Mouse (Mus musculus): ENCODE data around the gene Cep72. TPM values are rescaled to one million over a fixed set of nuclear protein-coding genes. Genes with fewer than 3 reads are reported as not detected.

Cep72 gene
- total RNA-seq, 4 experiments from 2014 or later, result 2.6 to 3.7 (median 2.9) TPM

Other genes starting within 250 kb of the Cep72 start
- 1 to 10 TPM; 2.6 to 3.4 (median 3.2) TPM for gene Nkd2, start 214.7 kb downstream of the Cep72 start, total RNA-seq (2022)
- 1 to 10 TPM in 1 of 4 experiments, under 1 TPM in 3; 0.37 to 2.4 (median 0.70) TPM for gene Trip13, start 124.5 kb downstream of the Cep72 start, total RNA-seq (2022)
- gene Brd9, start 124.5 kb downstream of the Cep72 start, total RNA-seq (2022), result 10 to 100 TPM; 75.5 to 86.0 (median 76.3) TPM
- gene Zdhhc11, start 98.4 kb downstream of the Cep72 start, total RNA-seq (2022), result not detected
- 100 to 1,000 TPM; 315 to 345 (median 329) TPM for gene Tppp, start 52.9 kb downstream of the Cep72 start, total RNA-seq (2022)
- 1 to 10 TPM; 2.0 to 2.7 (median 2.4) TPM for gene Slc9a3, start 59.2 kb upstream of the Cep72 start, total RNA-seq (2022)
- gene Exoc3, start 146.4 kb upstream of the Cep72 start, total RNA-seq (2022), result 10 to 100 TPM; 76.1 to 77.0 (median 76.6) TPM
- 1 to 10 TPM in 3 of 4 experiments, under 1 TPM in 1; 0.85 to 2.0 (median 1.2) TPM for gene Ahrr, start 230.0 kb upstream of the Cep72 start, total RNA-seq (2022)

Data from left cerebral cortex, adult 8-10 months (tissue).